Mouse (Mus musculus): ENCODE measurements around the gene Hnrnpa0. TPM values are rescaled to one million over a fixed set of nuclear protein-coding genes. Genes with fewer than 3 reads are reported as not detected.
A peak's percentile ranks its signal among the peaks of the same experiment; 100 is the strongest.
"Not testable (repeated sequence)": the region's sequence is repeated elsewhere in the genome, so short reads cannot be mapped to it uniquely, and the experiment has no call there.

The Hnrnpa0 gene
- 10 to 100 TPM; 55.0 to 65.7 (median 60.4) TPM for total RNA-seq (2022)

DNA sequence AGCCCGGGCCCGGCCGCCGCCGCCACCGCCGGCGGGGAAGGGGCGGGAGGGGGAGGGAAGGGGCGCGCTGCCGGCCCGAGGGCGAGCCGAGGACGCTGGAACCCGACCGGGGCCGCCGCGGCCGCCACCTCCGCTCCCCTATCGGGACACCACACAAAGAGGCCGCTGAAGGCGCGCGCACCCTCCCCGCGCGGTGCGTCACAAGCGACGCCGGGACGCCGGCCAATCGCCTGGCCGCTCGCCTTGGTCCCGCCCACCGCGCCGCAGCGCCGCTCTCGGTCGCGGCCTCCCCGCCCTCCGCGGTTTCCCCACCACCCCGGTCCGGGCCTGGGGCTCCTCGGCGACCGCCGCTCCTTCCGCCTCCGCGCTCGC is at the start of gene Hnrnpa0:
Gene Hnrnpa0, minus strand, starts transcription at position 161 of the 372 bp plus-strand sequence.
- DNase-seq (ENCODE audit: low spot score) = peak; percentile 84

- DNase-seq (ENCODE audit: low spot score) = peak; percentile 100
Observed at GRCm38 (mm10) chr13:58177511-58178208, 49.3 kb upstream of the Hnrnpa0 start.

GRCm38 (mm10) chr13:58176105-58176504 is 47.7 kb upstream of the Hnrnpa0 start:
- DNase-seq (ENCODE audit: low spot score) = no peak

GRCm38 (mm10) chr13:58168119-58168518 is 39.8 kb upstream of the Hnrnpa0 start:
- no peak for DNase-seq (ENCODE audit: low spot score)

GRCm38 (mm10) chr13:58163343-58163742 is 35.0 kb upstream of the Hnrnpa0 start:
- no peak for DNase-seq (ENCODE audit: low spot score)

- no peak for DNase-seq (ENCODE audit: low spot score)
Observed at GRCm38 (mm10) chr13:58160761-58161160, 32.4 kb upstream of the Hnrnpa0 start.

DNA sequence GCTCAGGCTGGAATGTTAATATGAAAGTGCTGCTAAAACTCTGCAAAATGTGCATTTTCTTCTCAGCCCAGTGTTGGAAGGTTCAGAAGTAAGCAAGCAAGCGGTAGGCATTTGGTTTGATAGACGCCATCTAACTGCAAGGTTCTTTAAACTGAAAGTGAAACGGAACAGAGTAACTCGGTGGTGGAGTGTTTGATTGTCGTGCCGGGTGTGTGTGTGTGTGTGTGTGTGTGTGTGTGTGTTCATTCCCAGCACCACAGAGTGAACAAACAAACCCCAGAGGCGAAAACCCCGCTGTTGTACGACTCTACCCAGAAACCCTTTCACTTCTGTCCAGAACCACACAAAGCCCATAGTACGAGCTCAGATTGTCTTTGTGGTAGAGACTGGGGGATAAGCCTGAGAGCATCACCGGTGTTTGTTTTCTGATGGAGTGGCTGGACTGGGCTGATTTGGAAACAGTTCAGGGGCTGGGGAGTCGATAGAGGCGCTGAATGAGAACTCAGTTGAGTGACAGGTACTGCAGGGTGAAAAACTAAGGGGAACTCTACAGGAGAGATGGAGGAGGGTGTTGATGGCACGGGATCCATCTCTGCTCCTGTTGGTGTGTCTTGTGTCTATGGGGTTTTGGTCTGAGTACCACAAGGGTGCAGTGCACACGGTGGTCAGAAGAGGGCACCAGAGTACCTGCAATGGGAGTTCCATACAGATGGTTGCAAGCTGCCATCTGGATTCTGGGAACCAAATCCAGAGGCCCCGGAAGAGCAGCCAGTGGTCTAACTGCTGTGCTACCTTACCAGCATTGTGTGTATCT is 29.9 kb upstream of the Hnrnpa0 start:
- peak; percentile 84 for DNase-seq (ENCODE audit: low spot score)

GRCm38 (mm10) chr13:58157447-58158098 is 29.2 kb upstream of the Hnrnpa0 start, which contains the start of gene Idnk:
Idnk (plus strand) TSS chr13:58157649.
- peak; percentile 89 for DNase-seq (ENCODE audit: low spot score)

DNA sequence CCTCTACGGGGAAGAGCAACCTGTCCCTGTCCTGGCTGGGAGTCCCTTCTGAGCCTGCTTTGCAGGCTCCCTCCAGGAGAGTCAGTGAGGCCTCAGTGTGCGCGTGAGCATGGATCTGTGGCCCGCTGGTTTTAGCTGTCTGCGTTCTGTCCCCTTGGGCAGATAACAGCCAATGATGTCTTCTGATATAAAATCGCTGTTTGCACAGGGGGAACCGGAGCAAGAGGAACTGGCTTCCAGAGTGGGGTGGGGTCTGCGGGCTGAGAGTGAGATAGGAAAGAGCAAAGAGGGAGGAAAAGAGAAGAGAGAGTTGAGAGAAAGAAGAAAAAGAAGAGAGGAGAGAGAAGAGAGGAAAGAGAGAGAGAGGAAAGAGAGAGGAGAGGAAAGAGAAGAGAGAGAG is 28.7 kb upstream of the Hnrnpa0 start:
- DNase-seq (ENCODE audit: low spot score) = peak; percentile 5

- DNase-seq (ENCODE audit: low spot score) = no peak
Observed at GRCm38 (mm10) chr13:58156031-58156430, 27.7 kb upstream of the Hnrnpa0 start.

DNA sequence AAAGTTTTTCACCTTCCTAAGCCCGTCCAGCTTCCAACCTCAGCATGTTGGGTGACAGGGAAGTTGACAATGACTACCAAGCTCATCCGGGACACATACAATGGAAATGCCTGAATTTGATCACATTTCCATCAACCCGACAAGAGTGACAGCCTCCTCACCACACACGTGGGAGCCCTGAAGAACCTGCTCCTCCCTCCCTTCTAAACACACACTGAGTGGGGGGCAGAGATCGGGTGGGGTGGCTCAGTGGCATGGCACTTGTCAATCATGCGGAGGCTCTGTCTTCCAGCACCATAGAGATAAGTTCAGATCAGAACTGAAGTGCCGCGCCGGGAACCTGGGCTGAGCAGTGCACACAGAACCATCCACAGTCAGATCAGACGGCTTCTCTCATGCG is 22.1 kb upstream of the Hnrnpa0 start:
- no peak for DNase-seq (ENCODE audit: low spot score)

DNA sequence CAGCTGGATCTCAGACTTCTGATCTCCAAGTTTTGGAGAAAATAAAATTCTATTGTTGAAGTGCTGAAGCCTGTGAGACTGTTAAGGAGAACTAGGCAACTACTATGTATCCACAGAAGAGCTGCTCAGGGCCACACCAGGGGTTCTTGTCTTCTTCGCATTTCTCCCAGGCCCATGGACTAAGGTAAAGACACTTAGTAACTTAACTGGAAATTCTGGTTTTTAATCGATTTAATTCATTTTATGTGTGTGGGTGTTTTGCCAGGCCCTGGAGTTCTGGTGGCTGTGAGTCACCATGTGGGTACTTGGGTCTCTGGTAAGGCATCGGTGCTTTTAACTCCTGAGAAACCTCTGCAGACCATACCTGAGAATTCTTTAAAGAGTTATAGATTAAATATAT is 21.3 kb upstream of the Hnrnpa0 start:
- no peak for DNase-seq (ENCODE audit: low spot score)

GRCm38 (mm10) chr13:58149033-58149558 is 20.7 kb upstream of the Hnrnpa0 start:
- no peak for DNase-seq (ENCODE audit: low spot score)

GRCm38 (mm10) chr13:58148256-58148831 is 20.0 kb upstream of the Hnrnpa0 start:
- peak; percentile 7 for DNase-seq (ENCODE audit: low spot score)

DNA sequence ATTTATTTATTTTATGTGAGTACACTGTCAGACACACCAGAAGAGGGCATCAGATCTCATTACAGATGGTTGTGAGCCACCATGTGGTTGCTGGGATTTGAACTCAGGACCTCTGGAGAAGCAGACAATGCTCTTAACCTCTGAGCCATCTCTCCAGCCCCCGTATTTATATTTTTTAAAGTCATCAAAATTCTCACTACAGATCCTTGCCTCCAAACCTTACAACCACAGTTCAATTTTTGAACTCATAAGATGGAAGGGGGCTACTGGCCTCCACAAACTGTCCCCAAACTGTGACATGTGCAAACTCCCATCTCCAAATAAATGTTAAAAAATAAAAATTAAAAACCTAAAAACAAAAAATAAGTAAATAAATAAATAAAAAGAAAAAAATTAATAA is 19.4 kb upstream of the Hnrnpa0 start:
- DNase-seq (ENCODE audit: low spot score) = no peak

DNA sequence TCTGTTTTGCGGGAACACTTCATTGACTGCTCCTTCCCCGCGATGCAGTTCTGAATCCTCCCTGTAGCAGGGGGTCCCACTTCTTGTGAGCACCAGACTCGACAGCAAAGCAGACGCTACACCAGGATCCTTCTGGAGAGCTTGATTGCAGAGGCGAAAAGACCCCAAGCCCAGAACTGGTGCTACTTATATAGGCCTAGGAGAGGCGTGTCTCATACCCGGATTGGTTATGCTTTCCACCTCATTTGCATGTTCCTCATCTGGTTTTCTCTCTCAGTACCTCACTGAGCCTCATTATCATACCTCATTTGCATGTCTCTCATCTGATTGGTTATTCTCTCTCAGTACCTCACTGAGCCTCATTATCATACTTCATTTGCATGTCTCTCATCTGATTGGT is 18.2 kb upstream of the Hnrnpa0 start:
- DNase-seq (ENCODE audit: low spot score) = not testable (repeated sequence)

DNA sequence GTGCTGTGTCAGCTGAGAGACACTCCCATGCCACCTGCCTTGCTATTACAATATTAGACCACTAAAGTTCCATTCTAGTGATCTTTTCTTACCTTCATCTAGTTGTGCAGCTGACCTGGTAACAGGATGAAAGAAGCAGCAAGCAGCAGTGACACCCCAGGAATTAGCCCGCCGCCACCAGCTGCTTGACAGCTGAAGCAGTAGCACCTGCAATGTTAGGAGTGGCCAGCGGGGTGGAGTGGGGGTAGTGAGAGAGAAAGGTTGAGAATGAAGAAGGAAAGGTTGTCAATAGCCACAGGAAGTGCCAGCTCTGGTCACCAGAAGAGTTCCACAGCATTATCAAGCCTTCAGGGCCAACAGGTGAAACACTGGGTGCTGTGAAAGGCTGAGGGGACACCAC is 3.3 kb upstream of the Hnrnpa0 start:
- no peak for DNase-seq (ENCODE audit: low spot score)

DNA sequence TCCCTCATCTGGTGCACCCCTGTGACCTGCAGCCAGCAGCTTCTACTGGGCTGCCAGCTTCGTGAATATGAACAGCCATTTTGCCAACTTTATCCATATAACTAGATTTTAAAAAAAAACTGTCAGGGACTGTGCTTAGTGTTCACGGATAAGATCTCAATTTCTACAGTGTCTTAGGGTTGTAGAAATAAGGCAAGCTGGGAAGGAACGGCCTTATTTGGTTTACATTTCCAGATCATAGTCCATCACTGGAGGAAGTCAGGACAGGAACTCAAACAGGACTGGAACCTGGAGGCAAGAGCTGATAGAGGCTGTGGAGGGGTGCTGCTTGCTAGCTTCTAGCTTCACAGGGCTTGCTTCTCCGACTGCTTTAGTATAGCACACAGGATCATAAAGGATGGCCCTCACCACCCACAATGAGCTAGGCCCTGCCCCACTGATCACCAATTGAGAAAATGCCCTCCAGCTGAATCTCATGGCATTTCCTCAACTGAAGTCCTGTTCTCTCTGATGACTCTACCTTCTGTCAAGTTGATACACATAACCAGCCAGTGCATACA is 1.4 kb upstream of the Hnrnpa0 start:
- DNase-seq (ENCODE audit: low spot score) = no peak

DNA sequence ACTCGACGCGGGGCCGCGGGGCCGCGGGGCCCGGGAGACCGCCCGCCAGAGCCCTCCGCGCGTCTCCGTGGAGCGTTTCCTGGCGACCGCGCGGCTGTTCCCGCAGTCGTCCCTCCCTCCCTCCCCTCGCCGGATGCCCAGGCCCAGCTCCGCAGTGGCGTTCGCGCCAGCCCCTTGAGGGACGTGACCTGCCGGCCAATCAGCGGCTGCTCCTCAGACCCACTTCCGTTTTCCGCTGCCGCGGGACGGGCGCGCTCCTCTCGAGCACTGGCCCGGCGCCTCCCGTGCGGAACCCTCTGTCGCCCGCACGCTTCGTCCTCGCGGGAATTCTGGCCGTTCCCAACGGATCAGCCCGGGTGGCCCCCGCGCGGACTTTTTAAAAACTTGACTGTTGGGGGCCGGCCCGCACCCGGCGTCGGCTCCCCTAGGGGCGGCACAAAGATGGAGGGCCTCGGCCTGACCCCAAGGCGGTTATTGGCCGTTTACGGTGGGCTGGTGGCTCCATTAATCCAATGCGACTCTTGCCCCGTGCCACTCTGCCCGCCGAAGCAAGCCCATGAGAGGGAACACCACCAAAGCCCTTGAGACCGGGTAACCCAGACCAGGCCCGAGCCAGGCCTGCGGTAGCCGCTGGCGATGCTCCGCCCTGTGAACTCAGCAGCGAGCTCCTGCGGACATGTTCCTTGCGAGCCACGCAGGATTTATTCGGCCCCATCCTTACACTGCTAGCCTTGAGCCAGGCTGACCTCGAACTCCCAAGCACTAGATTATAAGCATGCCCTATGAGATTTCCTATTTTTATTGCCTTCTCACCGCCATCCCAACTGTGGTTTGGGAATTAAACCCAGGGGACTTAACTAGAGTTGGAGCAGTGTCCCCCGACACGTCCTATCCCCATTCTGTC is 664 bp upstream of the Hnrnpa0 start:
- DNase-seq (ENCODE audit: low spot score) = peak; percentile 96

DNA sequence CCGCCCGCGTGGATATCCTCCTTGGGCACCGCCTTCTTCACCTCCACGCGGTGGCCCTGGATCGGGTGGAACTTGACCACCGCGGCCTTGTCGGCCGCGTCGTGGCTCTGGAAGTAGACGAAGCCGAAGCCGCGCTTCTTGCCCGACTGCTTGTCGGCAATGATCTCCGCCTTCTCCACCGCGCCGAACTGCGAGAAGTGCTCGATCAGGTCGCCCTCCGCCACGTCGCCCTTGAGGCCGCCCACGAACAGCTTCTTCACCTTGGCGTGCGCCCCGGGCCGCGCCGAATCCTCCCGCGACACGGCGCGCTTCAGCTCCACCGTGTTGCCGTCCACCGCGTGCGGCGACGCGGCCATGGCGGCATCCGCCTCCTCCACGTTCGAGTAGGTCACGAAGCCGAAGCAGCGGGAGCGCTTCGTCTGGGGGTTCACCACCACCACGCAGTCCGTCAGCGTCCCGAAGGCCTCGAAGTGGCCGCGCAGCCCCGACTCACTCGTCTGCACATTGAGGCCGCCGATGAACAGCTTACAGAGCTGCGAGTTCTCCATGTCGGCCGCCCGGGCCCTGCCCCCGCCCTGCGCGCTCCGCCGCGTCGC is 492 bp downstream of the Hnrnpa0 start:
- DNase-seq (ENCODE audit: low spot score) = peak; percentile 56

All from heart, adult 8-10 months (tissue).